Comparison of ENCODE assay signal across 9 mouse cellular contexts in the genomic region with DNA sequence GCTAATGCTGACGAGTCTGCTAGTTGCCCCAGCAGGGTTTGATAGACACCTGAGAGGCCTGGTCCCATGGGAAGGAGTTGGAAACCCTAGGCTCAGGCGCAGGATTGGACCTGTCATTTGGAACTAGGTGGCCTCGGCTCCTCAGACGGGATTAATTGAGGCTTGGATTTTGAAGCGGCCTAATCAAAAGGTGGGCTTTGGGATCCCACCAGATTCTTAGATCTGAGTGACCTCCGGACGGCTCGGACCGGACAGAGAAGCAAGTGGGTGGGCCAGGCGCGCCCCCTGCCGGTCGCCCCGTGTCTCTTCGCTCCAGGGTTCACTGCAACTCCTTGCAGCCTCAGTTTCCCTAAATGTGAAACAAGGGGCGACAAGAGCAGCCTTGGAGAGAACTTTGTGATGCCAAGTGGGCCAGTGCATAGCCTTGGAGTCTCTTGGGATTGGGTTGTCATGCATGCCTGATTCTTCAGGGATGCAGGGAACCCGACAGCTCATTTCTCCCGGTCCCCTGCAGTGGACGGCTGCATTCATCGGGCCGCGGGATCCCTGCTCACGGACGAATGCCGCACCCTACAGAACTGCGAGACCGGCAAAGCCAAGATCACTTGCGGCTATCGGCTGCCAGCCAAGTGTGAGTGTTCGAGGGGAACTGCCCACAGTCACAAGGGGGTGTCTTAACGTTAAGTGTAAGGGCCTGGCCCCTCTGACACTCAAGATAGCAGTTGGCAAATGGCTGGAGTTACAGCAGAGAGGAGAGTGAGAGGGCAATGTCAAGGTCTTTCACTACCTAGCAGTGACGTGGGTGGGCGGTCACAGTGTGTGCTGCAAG. TPM values are rescaled to one million over a fixed set of nuclear protein-coding genes. Genes with fewer than 3 reads are reported as not detected.
DNase-seq lines count a peak whose midpoint lies in the region; ATAC-seq and TF ChIP-seq lines count a peak whose summit lies in the region.
"Had no signal": no experiment of that assay in that cellular context is flagged by ENCODE, and none has a peak within 500 bp of the region (broad histone marks: within the 10 kb centered on the region; RNA-seq: fewer than 3 reads in every experiment).

No protein-coding gene starts in this region.

- H3K4me2 ChIP-seq in forebrain, embryonic 15.5 days (replicated peaks) = no peak overlapping the region
- H3K4me2 ChIP-seq in embryonic facial prominence, embryonic 14.5 days (ENCODE audit: low read depth, low read length) = no peak overlapping the region
- H3K4me2 ChIP-seq in heart, embryonic 15.5 days = peak overlapping the region; percentile 35

- H3K9me3 ChIP-seq in forebrain, embryonic 10.5 days = no peaks in the 10 kb centered on the region
- no peaks in the 10 kb centered on the region for H3K9me3 ChIP-seq in forebrain, embryonic 15.5 days
- H3K9me3 ChIP-seq in embryonic facial prominence, embryonic 14.5 days (ENCODE audit: control insufficient read depth, low read length) = no peaks in the 10 kb centered on the region
- no peaks in the 10 kb centered on the region for H3K9me3 ChIP-seq in heart, embryonic 15.5 days (replicated peaks)
- H3K9me3 ChIP-seq: G1E had no signal

- H3K36me3 ChIP-seq in forebrain, embryonic 10.5 days (replicated peaks) = peaks cover 45% of the 10 kb centered on the region
- peaks cover 30% of the 10 kb centered on the region for H3K36me3 ChIP-seq in forebrain, embryonic 15.5 days
- peaks cover 39% of the 10 kb centered on the region for H3K36me3 ChIP-seq in embryonic facial prominence, embryonic 14.5 days (ENCODE audit: control insufficient read depth, insufficient read depth, low read length)
- H3K36me3 ChIP-seq in heart, embryonic 15.5 days = peaks cover 35% of the 10 kb centered on the region
- H3K36me3 ChIP-seq in spleen, adult 2 months (ENCODE audit: control insufficient read depth, insufficient read depth, low read length) = peaks cover 30% of the 10 kb centered on the region

- H3K4me3 ChIP-seq in forebrain, embryonic 10.5 days = peak overlapping the region; percentile 13; the same call in 1 of the 2 replicates
- no peak overlapping the region for H3K4me3 ChIP-seq in forebrain, embryonic 15.5 days
- H3K4me3 ChIP-seq in bone marrow, adult 2 months (replicated peaks; ENCODE audit: control insufficient read depth, low read depth, low read length) = no peak overlapping the region
- H3K4me3 ChIP-seq in embryonic facial prominence, embryonic 14.5 days (ENCODE audit: low read depth, low read length) = no peak overlapping the region
- peak overlapping the region; percentile 13; the same call in 1 of the 2 replicates for H3K4me3 ChIP-seq in heart, embryonic 15.5 days
- H3K4me3 ChIP-seq in spleen, adult 2 months (ENCODE audit: extremely low read depth, insufficient read depth, insufficient read length) = no peak overlapping the region

- TF ChIP-seq CTCF in bone marrow, adult 2 months (IDR thresholded peaks at IDR 0.05; ENCODE audit: control insufficient read depth, insufficient read depth, low read length) = peak; percentile 81
- TF ChIP-seq CTCF in spleen, adult 2 months (IDR thresholded peaks at IDR 0.05; ENCODE audit: extremely low read depth, insufficient read depth, insufficient read length, insufficient replicate concordance) = peak; percentile 95

- H3K9ac ChIP-seq in forebrain, embryonic 15.5 days (replicated peaks) = no peak overlapping the region
- H3K9ac ChIP-seq in embryonic facial prominence, embryonic 14.5 days (ENCODE audit: low read depth, low read length) = no peak overlapping the region
- H3K9ac ChIP-seq in heart, embryonic 15.5 days = peak overlapping the region; percentile 22; the same call in 1 of the 2 replicates

- ATAC-seq in forebrain, embryonic 15.5 days (replicated peaks) = no peak
- ATAC-seq in embryonic facial prominence, embryonic 14.5 days (ENCODE audit: low read depth) = peak; percentile 38
- 0 out of 2 replicates have a peak, but pooled peaks have one; percentile 20 for ATAC-seq in heart, embryonic 15.5 days (replicated peaks; ENCODE audit: insufficient number of reproducible peaks, insufficient read depth, low FRiP score, low read depth)
- ATAC-seq in megakaryocyte, adult 5-6 weeks (ENCODE audit: poor library complexity, severe bottlenecking) = peak; percentile 69

- 19% methylated on average over 33 of the region's 33 CpGs for WGBS in forebrain, embryonic 10.5 days
- WGBS in forebrain, embryonic 15.5 days = 14% methylated on average over 33 of the region's 33 CpGs
- 34% methylated on average over 33 of the region's 33 CpGs for WGBS in bone marrow, adult 2 months
- WGBS in embryonic facial prominence, embryonic 14.5 days = 13% methylated on average over 31 of the region's 33 CpGs
- WGBS in heart, embryonic 15.5 days = 12% methylated on average over 33 of the region's 33 CpGs
- 40% methylated on average over 33 of the region's 33 CpGs for WGBS in spleen, adult 2 months

- peaks cover 59% of the 10 kb centered on the region for H3K4me1 ChIP-seq in forebrain, embryonic 10.5 days
- peaks cover 23% of the 10 kb centered on the region for H3K4me1 ChIP-seq in forebrain, embryonic 15.5 days
- H3K4me1 ChIP-seq in bone marrow, adult 2 months (ENCODE audit: control insufficient read depth, insufficient read depth, low read length) = no peaks in the 10 kb centered on the region
- H3K4me1 ChIP-seq in embryonic facial prominence, embryonic 14.5 days (ENCODE audit: control insufficient read depth, insufficient read depth, low read length) = peaks cover 7% of the 10 kb centered on the region; the same call in 1 of the 2 replicates
- peaks cover 20% of the 10 kb centered on the region for H3K4me1 ChIP-seq in heart, embryonic 15.5 days (replicated peaks)
- no peaks in the 10 kb centered on the region; the same call in 1 of the 2 replicates for H3K4me1 ChIP-seq in spleen, adult 2 months (ENCODE audit: control insufficient read depth, insufficient read depth, insufficient read length)

- DNase-seq in forebrain, embryonic 10.5 days (ENCODE audit: extremely low spot score, low spot score) = peak; percentile 75
- DNase-seq in embryonic facial prominence, embryonic 14.5 days (ENCODE audit: low spot score) = peak; percentile 68
- DNase-seq in kidney, postnatal 4 days = peak; percentile 82 to 87
- peak in 1 of 2 experiments; percentile 49 for DNase-seq in spleen, adult 2 months (ENCODE audit: low read depth in 1 of 2, low spot score in 2 of 2)

- peak overlapping the region; percentile 16; the same call in 1 of the 2 replicates for H3K27ac ChIP-seq in forebrain, embryonic 10.5 days
- no peak overlapping the region for H3K27ac ChIP-seq in forebrain, embryonic 15.5 days (replicated peaks)
- H3K27ac ChIP-seq in bone marrow, adult 2 months (ENCODE audit: control insufficient read depth, insufficient read depth, low read depth, low read length, poor library complexity) = no peak overlapping the region
- no peak overlapping the region for H3K27ac ChIP-seq in embryonic facial prominence, embryonic 14.5 days (replicated peaks; ENCODE audit: low read depth, low read length)
- H3K27ac ChIP-seq in heart, embryonic 15.5 days = peak overlapping the region; percentile 47; the same call in 1 of the 2 replicates
- H3K27ac ChIP-seq in spleen, adult 2 months (ENCODE audit: insufficient read depth, low read length) = no peak overlapping the region

- H3K27me3 ChIP-seq in forebrain, embryonic 10.5 days (ENCODE audit: poor library complexity, severe bottlenecking) = peaks cover 16% of the 10 kb centered on the region
- no peaks in the 10 kb centered on the region for H3K27me3 ChIP-seq in forebrain, embryonic 15.5 days
- H3K27me3 ChIP-seq in embryonic facial prominence, embryonic 14.5 days (replicated peaks; ENCODE audit: control insufficient read depth, insufficient read depth, low read length) = no peaks in the 10 kb centered on the region
- H3K27me3 ChIP-seq in heart, embryonic 15.5 days = no peaks in the 10 kb centered on the region
- no peaks in the 10 kb centered on the region for H3K27me3 ChIP-seq in spleen, adult 2 months (ENCODE audit: control insufficient read depth, insufficient read depth, low read length)

- no peak for TF ChIP-seq POLR2A in bone marrow, adult 2 months (IDR thresholded peaks at IDR 0.05; ENCODE audit: borderline replicate concordance, control insufficient read depth, low read depth, low read length)
- no peak for TF ChIP-seq POLR2A in spleen, adult 2 months (IDR thresholded peaks at IDR 0.05; ENCODE audit: low read depth, low read length)

RNA-seq across cellular contexts. Expression of a gene that starts 10.0 kb away (rescaled TPM):
- polyA plus RNA-seq in forebrain, embryonic 10.5 days (2016; fragmentation: Nextera tagmentation; extraction: Ambion mirVana) = 275 and 280 TPM in 2 replicates
- 232 and 233 TPM in 2 replicates for polyA plus RNA-seq in forebrain, embryonic 15.5 days (2015; fragmentation: Nextera tagmentation; extraction: Ambion mirVana)
- 24.0 and 45.5 TPM in 2 replicates for polyA plus RNA-seq in bone marrow, adult 2 months (2011; ENCODE audit: insufficient read depth, insufficient read length, low replicate concordance, missing spikeins)
- 172 and 199 TPM in 2 replicates for polyA plus RNA-seq in embryonic facial prominence, embryonic 14.5 days (2014; fragmentation: Nextera tagmentation; extraction: Ambion mirVana)
- 122 and 135 TPM in 2 replicates for polyA plus RNA-seq in heart, embryonic 15.5 days (2015; fragmentation: Nextera tagmentation; extraction: Ambion mirVana)
- 33.6 and 40.7 TPM in 2 replicates for total RNA-seq in megakaryocyte, adult 5-6 weeks (2015)
- total RNA-seq in megakaryocyte, adult 5-6 weeks (2017) = 76.2 and 81.8 TPM in 2 replicates
- polyA plus RNA-seq in spleen, adult 2 months (2012; rRNA removed) = 64.3 and 81.9 TPM in 2 replicates

RNA-seq across cellular contexts. Expression of a gene that starts 21.3 kb away (rescaled TPM):
- 862 and 888 TPM in 2 replicates for polyA plus RNA-seq in forebrain, embryonic 10.5 days (2016; fragmentation: Nextera tagmentation; extraction: Ambion mirVana)
- 656 and 676 TPM in 2 replicates for polyA plus RNA-seq in forebrain, embryonic 15.5 days (2015; fragmentation: Nextera tagmentation; extraction: Ambion mirVana)
- 369 and 431 TPM in 2 replicates for polyA plus RNA-seq in bone marrow, adult 2 months (2011; ENCODE audit: insufficient read depth, insufficient read length, low replicate concordance, missing spikeins)
- 995 and 1,073 TPM in 2 replicates for polyA plus RNA-seq in embryonic facial prominence, embryonic 14.5 days (2014; fragmentation: Nextera tagmentation; extraction: Ambion mirVana)
- 1,507 and 2,028 TPM in 2 replicates for polyA plus RNA-seq in heart, embryonic 15.5 days (2015; fragmentation: Nextera tagmentation; extraction: Ambion mirVana)
- 493 and 496 TPM in 2 replicates for total RNA-seq in megakaryocyte, adult 5-6 weeks (2015)
- total RNA-seq in megakaryocyte, adult 5-6 weeks (2017) = 661 and 699 TPM in 2 replicates
- 636 and 1,081 TPM in 2 replicates for polyA plus RNA-seq in spleen, adult 2 months (2012; rRNA removed)

RNA-seq across cellular contexts. Expression of a gene that starts 44.9 kb away (rescaled TPM):
- 106 and 107 TPM in 2 replicates for polyA plus RNA-seq in forebrain, embryonic 10.5 days (2016; fragmentation: Nextera tagmentation; extraction: Ambion mirVana)
- polyA plus RNA-seq in forebrain, embryonic 15.5 days (2015; fragmentation: Nextera tagmentation; extraction: Ambion mirVana) = 69.2 and 69.5 TPM in 2 replicates
- 16.3 and 17.7 TPM in 2 replicates for polyA plus RNA-seq in bone marrow, adult 2 months (2011; ENCODE audit: insufficient read depth, insufficient read length, low replicate concordance, missing spikeins)
- 47.8 and 48.4 TPM in 2 replicates for polyA plus RNA-seq in embryonic facial prominence, embryonic 14.5 days (2014; fragmentation: Nextera tagmentation; extraction: Ambion mirVana)
- polyA plus RNA-seq in heart, embryonic 15.5 days (2015; fragmentation: Nextera tagmentation; extraction: Ambion mirVana) = 48.2 and 56.2 TPM in 2 replicates
- 31.2 and 31.9 TPM in 2 replicates for total RNA-seq in megakaryocyte, adult 5-6 weeks (2015)
- total RNA-seq in megakaryocyte, adult 5-6 weeks (2017) = 31.9 and 33.2 TPM in 2 replicates
- polyA plus RNA-seq in spleen, adult 2 months (2012; rRNA removed) = 20.5 and 25.1 TPM in 2 replicates

Comparison
In these comparisons a context has a peak if more than half of its experiments do, and no peak if none do; other contexts are left out.
1. H3K27ac ChIP-seq: peak in forebrain, embryonic 10.5 days (single experiment) and heart, embryonic 15.5 days (single experiment); none in forebrain, embryonic 15.5 days (single experiment), bone marrow, adult 2 months (single experiment), embryonic facial prominence, embryonic 14.5 days (single experiment) and spleen, adult 2 months (single experiment).
2. H3K4me3 ChIP-seq: peak in forebrain, embryonic 10.5 days (single experiment) and heart, embryonic 15.5 days (single experiment); none in forebrain, embryonic 15.5 days (single experiment), bone marrow, adult 2 months (single experiment), embryonic facial prominence, embryonic 14.5 days (single experiment) and spleen, adult 2 months (single experiment).